Mouse (Mus musculus): Measurements from ENCODE around the gene Camk1d. TPM values are rescaled to one million over a fixed set of nuclear protein-coding genes. Genes with fewer than 3 reads are reported as not detected.

Gene Camk1d
- polyA plus RNA-seq, 1 experiment from 2014 or later, result 0.94 TPM

DNA sequence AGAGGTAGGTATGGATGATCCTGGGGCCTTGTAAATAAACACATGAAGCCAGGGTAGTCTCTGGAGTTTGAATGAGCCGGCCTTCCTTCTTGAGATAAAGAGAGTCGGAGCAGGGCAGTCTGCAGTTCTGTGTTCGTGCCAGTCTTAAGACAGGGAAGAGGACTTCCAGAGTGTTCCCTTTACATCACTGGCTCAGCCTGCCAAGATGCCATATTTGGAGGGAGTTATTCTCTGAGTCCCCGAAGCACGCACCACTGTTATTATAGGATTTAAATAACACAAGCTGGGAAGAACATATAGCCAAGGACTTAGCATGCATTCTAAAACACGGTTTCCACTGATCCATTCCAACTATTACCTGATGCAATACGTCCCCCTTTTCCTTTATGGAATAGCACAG lies 33.0 kb downstream of the Camk1d start:
- Histone ChIP-seq H3K36me3 (replicated peaks; ENCODE audit: control insufficient read depth, insufficient read depth, low read depth, low read length) (no peaks in the 10 kb centered on the region), H3K9ac (replicated peaks; ENCODE audit: low read length) (no peak overlapping the region), H3K4me3 (ENCODE audit: low read depth, low read length) (no peak overlapping the region), H3K27ac (replicated peaks; ENCODE audit: low read depth, low read length) (no peak overlapping the region), H3K27me3 (ENCODE audit: control insufficient read depth, insufficient read depth, low read length) (no peaks in the 10 kb centered on the region), H3K4me1 (ENCODE audit: control insufficient read depth, insufficient read depth, low read length) (no peaks in the 10 kb centered on the region), H3K4me2 (ENCODE audit: low read depth, low read length) (no peak overlapping the region), H3K9me3 (replicated peaks; ENCODE audit: control insufficient read depth, low read length) (no peaks in the 10 kb centered on the region)
- 90% methylated on average over 7 of the region's 7 CpGs for WGBS
- DNase-seq (ENCODE audit: low spot score) (no peak), ATAC-seq (replicated peaks; ENCODE audit: insufficient number of reproducible peaks, low FRiP score, low TSS enrichment, low read depth) (no peak)

- Histone ChIP-seq H3K27ac (replicated peaks; ENCODE audit: low read depth, low read length) (no peak overlapping the region), H3K4me2 (ENCODE audit: low read depth, low read length) (no peak overlapping the region), H3K4me1 (ENCODE audit: control insufficient read depth, insufficient read depth, low read length) (no peaks in the 10 kb centered on the region), H3K9ac (replicated peaks; ENCODE audit: low read length) (no peak overlapping the region), H3K9me3 (replicated peaks; ENCODE audit: control insufficient read depth, low read length) (no peaks in the 10 kb centered on the region), H3K27me3 (ENCODE audit: control insufficient read depth, insufficient read depth, low read length) (no peaks in the 10 kb centered on the region), H3K4me3 (ENCODE audit: low read depth, low read length) (no peak overlapping the region), H3K36me3 (replicated peaks; ENCODE audit: control insufficient read depth, insufficient read depth, low read depth, low read length) (no peaks in the 10 kb centered on the region)
- DNase-seq (ENCODE audit: low spot score), result no peak
- no peak for ATAC-seq (replicated peaks; ENCODE audit: insufficient number of reproducible peaks, low FRiP score, low TSS enrichment, low read depth)
- WGBS, result 79% methylated on average over 2 of the region's 2 CpGs
Observed at GRCm38 (mm10) chr2:5679055-5679454, 35.3 kb downstream of the Camk1d start.

GRCm38 (mm10) chr2:5677472-5677871 lies 36.8 kb downstream of the Camk1d start:
- Histone ChIP-seq H3K36me3 (replicated peaks; ENCODE audit: control insufficient read depth, insufficient read depth, low read depth, low read length) (no peaks in the 10 kb centered on the region), H3K9me3 (replicated peaks; ENCODE audit: control insufficient read depth, low read length) (no peaks in the 10 kb centered on the region), H3K27me3 (ENCODE audit: control insufficient read depth, insufficient read depth, low read length) (no peaks in the 10 kb centered on the region), H3K9ac (replicated peaks; ENCODE audit: low read length) (no peak overlapping the region), H3K4me1 (ENCODE audit: control insufficient read depth, insufficient read depth, low read length) (no peaks in the 10 kb centered on the region), H3K4me2 (ENCODE audit: low read depth, low read length) (no peak overlapping the region), H3K27ac (replicated peaks; ENCODE audit: low read depth, low read length) (no peak overlapping the region), H3K4me3 (ENCODE audit: low read depth, low read length) (no peak overlapping the region)
- no peak for ATAC-seq (replicated peaks; ENCODE audit: insufficient number of reproducible peaks, low FRiP score, low TSS enrichment, low read depth)
- WGBS, result 83% methylated on average over 2 of the region's 2 CpGs
- no peak for DNase-seq (ENCODE audit: low spot score)

- H3K9ac ChIP-seq (replicated peaks; ENCODE audit: low read length), result no peak overlapping the region
- no peak overlapping the region for H3K4me2 ChIP-seq (ENCODE audit: low read depth, low read length)
- H3K27me3 ChIP-seq (ENCODE audit: control insufficient read depth, insufficient read depth, low read length), result no peaks in the 10 kb centered on the region
- ATAC-seq (replicated peaks; ENCODE audit: insufficient number of reproducible peaks, low FRiP score, low TSS enrichment, low read depth), result no peak
- H3K4me1 ChIP-seq (ENCODE audit: control insufficient read depth, insufficient read depth, low read length), result no peaks in the 10 kb centered on the region
- H3K36me3 ChIP-seq (replicated peaks; ENCODE audit: control insufficient read depth, insufficient read depth, low read depth, low read length), result no peaks in the 10 kb centered on the region
- H3K9me3 ChIP-seq (replicated peaks; ENCODE audit: control insufficient read depth, low read length), result no peaks in the 10 kb centered on the region
- H3K4me3 ChIP-seq (ENCODE audit: low read depth, low read length), result no peak overlapping the region
- no peak for DNase-seq (ENCODE audit: low spot score)
- whole genome bisulfite sequencing, result 62% methylated on average over 8 of the region's 8 CpGs
- no peak overlapping the region for H3K27ac ChIP-seq (replicated peaks; ENCODE audit: low read depth, low read length)
Observed at GRCm38 (mm10) chr2:5676786-5677185, 37.5 kb downstream of the Camk1d start.

GRCm38 (mm10) chr2:5676143-5676483 lies 38.2 kb downstream of the Camk1d start:
- H3K4me2 ChIP-seq (ENCODE audit: low read depth, low read length), result no peak overlapping the region
- 35% methylated on average over 9 of the region's 9 CpGs for WGBS
- no peak overlapping the region for H3K4me3 ChIP-seq (ENCODE audit: low read depth, low read length)
- no peak overlapping the region for H3K27ac ChIP-seq (replicated peaks; ENCODE audit: low read depth, low read length)
- H3K9me3 ChIP-seq (replicated peaks; ENCODE audit: control insufficient read depth, low read length), result no peaks in the 10 kb centered on the region
- ATAC-seq (replicated peaks; ENCODE audit: insufficient number of reproducible peaks, low FRiP score, low TSS enrichment, low read depth) (no peak), DNase-seq (ENCODE audit: low spot score) (peak; percentile 9)
- H3K9ac ChIP-seq (replicated peaks; ENCODE audit: low read length), result no peak overlapping the region
- no peaks in the 10 kb centered on the region for H3K36me3 ChIP-seq (replicated peaks; ENCODE audit: control insufficient read depth, insufficient read depth, low read depth, low read length)
- no peaks in the 10 kb centered on the region for H3K4me1 ChIP-seq (ENCODE audit: control insufficient read depth, insufficient read depth, low read length)
- H3K27me3 ChIP-seq (ENCODE audit: control insufficient read depth, insufficient read depth, low read length), result no peaks in the 10 kb centered on the region

DNA sequence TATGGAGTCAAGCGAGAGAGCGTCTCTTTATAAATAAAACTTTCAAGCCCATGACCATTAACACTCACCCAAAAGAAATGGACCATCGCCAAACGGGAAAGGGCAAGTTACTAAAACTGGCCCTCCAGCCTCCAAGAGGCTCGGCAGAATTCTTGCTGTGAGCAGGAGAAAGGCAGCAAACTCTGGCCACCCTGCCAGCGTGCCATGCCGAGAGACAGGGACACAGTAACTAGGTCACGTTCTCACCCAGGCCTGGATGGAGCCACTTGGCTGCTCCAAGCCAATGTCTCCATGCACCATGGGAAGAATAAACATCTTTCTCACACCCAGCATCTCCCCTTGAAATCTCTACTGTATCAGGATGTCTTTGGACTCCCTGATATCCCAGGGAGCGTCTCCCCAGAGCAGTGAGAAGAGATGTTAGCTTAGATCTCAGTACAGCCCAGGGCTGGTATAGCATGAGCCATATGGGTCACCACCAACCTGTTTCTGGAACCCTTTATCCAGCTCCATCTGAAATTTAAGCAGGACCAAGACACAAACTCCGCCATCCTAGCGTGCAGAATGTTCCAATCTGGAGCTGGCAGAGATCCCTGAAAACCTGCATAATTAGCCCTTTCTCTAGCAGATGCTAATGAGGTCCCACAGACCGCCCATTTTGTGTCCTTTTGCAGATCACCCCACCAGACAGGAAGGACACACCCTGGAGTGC lies 38.7 kb downstream of the Camk1d start:
- 81% methylated on average over 12 of the region's 12 CpGs for WGBS
- H3K4me2 ChIP-seq (ENCODE audit: low read depth, low read length), result no peak overlapping the region

DNA sequence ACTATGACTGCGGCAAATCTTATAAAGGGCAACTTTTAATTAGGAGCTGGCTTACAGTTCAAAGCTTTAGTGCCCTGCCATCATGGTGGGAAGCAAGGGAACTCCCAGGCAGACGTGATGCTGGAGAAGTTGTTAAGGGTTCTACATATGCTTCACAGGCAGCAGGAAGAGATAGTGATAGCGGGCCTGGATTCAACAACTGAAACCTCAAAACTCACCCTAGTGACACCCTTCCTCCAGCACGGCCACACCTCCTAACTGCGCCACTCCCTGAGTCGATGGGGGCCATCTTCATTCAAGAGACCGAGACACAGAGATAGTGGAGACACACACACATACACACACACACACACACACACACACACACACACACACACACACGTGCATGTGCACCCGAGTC lies 39.8 kb downstream of the Camk1d start:
- H3K27me3 ChIP-seq (ENCODE audit: control insufficient read depth, insufficient read depth, low read length), result no peaks in the 10 kb centered on the region
- DNase-seq (ENCODE audit: low spot score) (no peak), ATAC-seq (replicated peaks; ENCODE audit: insufficient number of reproducible peaks, low FRiP score, low TSS enrichment, low read depth) (no peak)
- H3K9me3 ChIP-seq (replicated peaks; ENCODE audit: control insufficient read depth, low read length), result no peaks in the 10 kb centered on the region
- WGBS, result 91% methylated on average over 9 of the region's 9 CpGs
- H3K4me3 ChIP-seq (ENCODE audit: low read depth, low read length), result no peak overlapping the region
- H3K4me1 ChIP-seq (ENCODE audit: control insufficient read depth, insufficient read depth, low read length), result no peaks in the 10 kb centered on the region
- no peak overlapping the region for H3K4me2 ChIP-seq (ENCODE audit: low read depth, low read length)
- no peak overlapping the region for H3K9ac ChIP-seq (replicated peaks; ENCODE audit: low read length)
- H3K36me3 ChIP-seq (replicated peaks; ENCODE audit: control insufficient read depth, insufficient read depth, low read depth, low read length), result no peaks in the 10 kb centered on the region
- no peak overlapping the region for H3K27ac ChIP-seq (replicated peaks; ENCODE audit: low read depth, low read length)

More for the DNA sequence above, 38.7 kb downstream of the Camk1d start:
- H3K4me1 ChIP-seq (ENCODE audit: control insufficient read depth, insufficient read depth, low read length), result no peaks in the 10 kb centered on the region
- H3K9ac ChIP-seq (replicated peaks; ENCODE audit: low read length), result no peak overlapping the region
- H3K27me3 ChIP-seq (ENCODE audit: control insufficient read depth, insufficient read depth, low read length), result no peaks in the 10 kb centered on the region
- no peaks in the 10 kb centered on the region for H3K36me3 ChIP-seq (replicated peaks; ENCODE audit: control insufficient read depth, insufficient read depth, low read depth, low read length)
- H3K4me3 ChIP-seq (ENCODE audit: low read depth, low read length), result no peak overlapping the region
- ATAC-seq (replicated peaks; ENCODE audit: insufficient number of reproducible peaks, low FRiP score, low TSS enrichment, low read depth) (no peak), DNase-seq (ENCODE audit: low spot score) (no peak)
- H3K9me3 ChIP-seq (replicated peaks; ENCODE audit: control insufficient read depth, low read length), result no peaks in the 10 kb centered on the region
- H3K27ac ChIP-seq (replicated peaks; ENCODE audit: low read depth, low read length), result no peak overlapping the region

- H3K36me3 ChIP-seq (replicated peaks; ENCODE audit: control insufficient read depth, insufficient read depth, low read depth, low read length), result no peaks in the 10 kb centered on the region
- no peaks in the 10 kb centered on the region for H3K9me3 ChIP-seq (replicated peaks; ENCODE audit: control insufficient read depth, low read length)
- no peak for ATAC-seq (replicated peaks; ENCODE audit: insufficient number of reproducible peaks, low FRiP score, low TSS enrichment, low read depth)
- no peaks in the 10 kb centered on the region for H3K27me3 ChIP-seq (ENCODE audit: control insufficient read depth, insufficient read depth, low read length)
- DNase-seq (ENCODE audit: low spot score), result no peak
- 75% methylated on average over 6 of the region's 6 CpGs for WGBS
- H3K27ac ChIP-seq (replicated peaks; ENCODE audit: low read depth, low read length), result no peak overlapping the region
- no peak overlapping the region for H3K4me2 ChIP-seq (ENCODE audit: low read depth, low read length)
- H3K9ac ChIP-seq (replicated peaks; ENCODE audit: low read length), result no peak overlapping the region
- no peaks in the 10 kb centered on the region for H3K4me1 ChIP-seq (ENCODE audit: control insufficient read depth, insufficient read depth, low read length)
- H3K4me3 ChIP-seq (ENCODE audit: low read depth, low read length), result no peak overlapping the region
Observed at GRCm38 (mm10) chr2:5673816-5674215, 40.5 kb downstream of the Camk1d start.
